Mouse (Mus musculus): ENCODE measurements at regions not wholly inside any gene's neighbourhood (a gene's known extent, or its start where the extent isn't known, plus 50 kb on each side); places are given as distances from the start of the nearest gene placed in this dataset.
A peak's percentile ranks its signal among the peaks of the same experiment; 100 is the strongest.

DNA sequence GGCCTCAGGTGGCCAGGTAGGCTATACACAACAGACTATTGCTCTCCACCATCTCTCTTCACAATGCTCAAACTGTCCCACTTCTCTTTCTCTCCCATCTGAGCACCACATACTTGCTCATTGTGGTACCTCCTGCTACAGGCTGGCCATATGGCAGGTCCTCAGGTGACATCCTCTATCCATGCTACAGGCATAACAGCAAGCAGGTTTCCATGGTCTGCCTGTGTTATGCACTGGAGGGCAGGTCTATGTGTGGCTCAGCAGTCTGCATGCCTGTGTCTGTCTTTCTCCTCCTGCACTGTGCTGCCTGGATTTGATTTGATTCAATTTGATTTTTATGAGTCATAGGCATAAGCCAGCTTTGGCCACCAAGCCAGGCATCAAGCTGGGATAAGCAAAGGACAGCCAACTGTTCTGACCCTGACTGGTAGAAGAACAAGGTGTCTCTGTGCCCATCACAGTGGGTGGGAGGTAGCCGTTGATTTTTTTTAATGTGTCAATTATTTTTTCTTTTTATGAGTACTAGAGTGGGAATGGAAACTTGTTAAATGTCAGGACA lies 118.8 kb upstream of the Syt1 start:
- ATAC-seq (replicated peaks; ENCODE audit: low FRiP score), result 0 out of 2 replicates have a peak, but pooled peaks have one; percentile 1
- H3K4me1 ChIP-seq (replicated peaks; ENCODE audit: control insufficient read depth, insufficient read depth, low read length), result no peaks in the 10 kb centered on the region
- WGBS, result 87% methylated on average over 1 of the region's 1 CpGs

DNA sequence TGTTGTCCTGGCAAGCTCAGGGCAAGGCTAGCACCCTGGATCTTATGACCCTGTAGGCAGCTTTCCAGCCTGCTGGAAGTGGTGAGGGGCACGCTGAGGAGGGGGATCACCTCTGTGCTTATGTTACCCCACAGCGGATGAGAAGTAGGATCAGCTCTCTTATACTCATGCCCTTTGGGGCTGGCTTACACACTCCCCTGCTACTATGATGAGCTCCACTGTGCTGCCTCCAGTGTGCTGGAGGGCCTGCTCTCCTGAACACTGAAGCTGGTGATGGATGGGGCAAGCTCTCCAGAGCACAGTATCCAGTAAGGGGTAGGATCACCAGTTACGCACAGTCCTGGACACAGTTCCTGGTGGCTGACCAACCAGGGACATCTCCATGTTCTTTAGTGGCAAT lies 118.3 kb upstream of the Syt1 start:
- Histone ChIP-seq H3K27me3 (ENCODE audit: control insufficient read depth, insufficient read depth, low read length) (no peaks in the 10 kb centered on the region), H3K9me3 (ENCODE audit: control insufficient read depth, low read length) (no peaks in the 10 kb centered on the region), H3K4me3 (ENCODE audit: low read depth, low read length) (no peak overlapping the region), H3K4me2 (ENCODE audit: low read depth, low read length, severe bottlenecking) (no peak overlapping the region), H3K4me1 (replicated peaks; ENCODE audit: control insufficient read depth, insufficient read depth, low read length) (no peaks in the 10 kb centered on the region), H3K27ac (ENCODE audit: low read depth, low read length) (no peak overlapping the region), H3K9ac (ENCODE audit: low read length) (no peak overlapping the region), H3K36me3 (ENCODE audit: control insufficient read depth, insufficient read depth, low read length) (no peaks in the 10 kb centered on the region)
- 92% methylated on average over 3 of the region's 3 CpGs for WGBS
- ATAC-seq (replicated peaks; ENCODE audit: low FRiP score) (peak; percentile 18), DNase-seq (ENCODE audit: low spot score) (no peak)

More for the DNA sequence above, 118.8 kb upstream of the Syt1 start:
- Histone ChIP-seq H3K4me3 (ENCODE audit: low read depth, low read length) (no peak overlapping the region), H3K27me3 (ENCODE audit: control insufficient read depth, insufficient read depth, low read length) (no peaks in the 10 kb centered on the region), H3K27ac (ENCODE audit: low read depth, low read length) (no peak overlapping the region), H3K9me3 (ENCODE audit: control insufficient read depth, low read length) (no peaks in the 10 kb centered on the region), H3K36me3 (ENCODE audit: control insufficient read depth, insufficient read depth, low read length) (no peaks in the 10 kb centered on the region), H3K4me2 (ENCODE audit: low read depth, low read length, severe bottlenecking) (no peak overlapping the region), H3K9ac (ENCODE audit: low read length) (no peak overlapping the region)
- DNase-seq (ENCODE audit: low spot score), result no peak

DNA sequence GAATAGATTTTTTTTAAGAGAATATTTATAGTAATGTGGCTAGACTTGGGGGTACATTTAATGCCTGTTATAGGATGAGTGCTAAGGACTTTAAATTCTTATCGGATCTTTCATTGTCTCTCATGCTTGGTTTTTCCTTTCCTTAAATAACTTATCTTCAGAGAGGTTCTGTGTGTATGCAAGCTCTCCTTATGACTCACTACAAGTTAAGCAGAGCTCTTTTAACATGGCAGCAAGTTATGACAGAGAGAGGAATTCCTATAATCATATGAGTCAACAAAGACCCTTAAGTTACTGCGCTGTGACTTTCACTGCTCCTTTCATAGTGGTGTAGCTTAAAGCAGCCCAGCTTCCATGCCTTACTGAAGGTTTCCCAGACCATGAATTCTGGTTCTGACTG lies 115.9 kb upstream of the Syt1 start:
- Histone ChIP-seq H3K4me1 (replicated peaks; ENCODE audit: control insufficient read depth, insufficient read depth, low read length) (no peaks in the 10 kb centered on the region), H3K9me3 (ENCODE audit: control insufficient read depth, low read length) (no peaks in the 10 kb centered on the region), H3K9ac (ENCODE audit: low read length) (no peak overlapping the region), H3K27ac (ENCODE audit: low read depth, low read length) (no peak overlapping the region), H3K4me3 (ENCODE audit: low read depth, low read length) (no peak overlapping the region), H3K27me3 (ENCODE audit: control insufficient read depth, insufficient read depth, low read length) (no peaks in the 10 kb centered on the region), H3K36me3 (ENCODE audit: control insufficient read depth, insufficient read depth, low read length) (no peaks in the 10 kb centered on the region), H3K4me2 (ENCODE audit: low read depth, low read length, severe bottlenecking) (no peak overlapping the region)
- no peak for DNase-seq (ENCODE audit: low spot score)
- 98% methylated on average over 2 of the region's 2 CpGs for WGBS
- no peak for ATAC-seq (replicated peaks; ENCODE audit: low FRiP score)

DNA sequence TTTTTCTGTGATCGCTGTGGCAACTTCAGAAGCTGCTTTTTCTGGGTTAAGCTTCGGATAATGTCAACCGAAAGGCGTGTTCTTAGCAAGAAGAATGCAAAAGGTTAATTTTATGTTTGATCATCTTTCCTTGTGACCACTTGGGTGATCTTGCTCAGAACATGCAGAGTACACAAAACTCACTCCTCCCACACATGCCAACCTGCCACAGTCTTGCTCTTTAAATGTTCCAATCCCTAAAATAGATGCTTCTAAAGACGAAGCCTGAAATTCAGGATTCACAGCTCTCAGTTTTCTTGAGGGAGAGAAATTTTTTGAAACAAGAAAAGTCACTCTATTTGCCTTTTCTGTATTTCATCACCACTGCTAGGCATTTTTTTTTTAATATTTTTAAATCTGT lies 106.4 kb upstream of the Syt1 start:
- Histone ChIP-seq H3K36me3 (ENCODE audit: control insufficient read depth, insufficient read depth, low read length) (no peaks in the 10 kb centered on the region), H3K9me3 (ENCODE audit: control insufficient read depth, low read length) (no peaks in the 10 kb centered on the region), H3K4me1 (replicated peaks; ENCODE audit: control insufficient read depth, insufficient read depth, low read length) (no peaks in the 10 kb centered on the region), H3K4me3 (ENCODE audit: low read depth, low read length) (no peak overlapping the region), H3K4me2 (ENCODE audit: low read depth, low read length, severe bottlenecking) (no peak overlapping the region), H3K27ac (ENCODE audit: low read depth, low read length) (no peak overlapping the region), H3K9ac (ENCODE audit: low read length) (no peak overlapping the region), H3K27me3 (ENCODE audit: control insufficient read depth, insufficient read depth, low read length) (no peaks in the 10 kb centered on the region)
- DNase-seq (ENCODE audit: low spot score) (no peak), ATAC-seq (replicated peaks; ENCODE audit: low FRiP score) (no peak)
- 90% methylated on average over 5 of the region's 5 CpGs for WGBS

DNA sequence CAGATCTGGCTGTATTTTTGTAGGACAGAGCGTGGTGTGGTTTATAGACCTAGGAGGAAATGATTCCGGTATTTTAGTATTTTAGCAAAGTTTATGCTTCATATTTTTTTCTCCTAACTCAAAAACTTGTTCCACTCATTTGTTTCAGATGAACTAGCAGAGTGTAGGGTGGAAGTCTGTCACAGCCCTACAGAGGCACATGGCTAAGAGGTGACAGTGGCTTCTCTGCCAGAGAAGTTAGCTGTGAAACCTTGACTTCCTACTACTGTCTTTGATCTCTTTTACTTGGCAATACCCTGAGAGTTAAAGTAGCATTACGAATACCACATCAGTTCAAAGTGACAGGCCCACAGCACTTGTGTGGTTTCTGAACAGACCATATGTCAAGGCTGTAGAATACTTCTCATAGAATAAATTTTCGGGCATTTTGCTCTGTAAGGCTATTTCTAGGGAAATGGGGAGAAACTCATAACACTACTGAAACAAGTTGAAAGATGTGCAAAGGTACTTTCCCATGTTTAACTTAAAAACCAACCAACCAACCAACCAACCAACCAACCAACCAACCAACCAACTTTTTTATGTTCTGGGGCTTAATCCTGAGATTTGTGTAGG lies 104.3 kb upstream of the Syt1 start:
- H3K4me3 ChIP-seq (ENCODE audit: low read depth, low read length), result no peak overlapping the region
- no peak overlapping the region for H3K4me2 ChIP-seq (ENCODE audit: low read depth, low read length, severe bottlenecking)
- H3K9ac ChIP-seq (ENCODE audit: low read length), result no peak overlapping the region
- no peak overlapping the region for H3K27ac ChIP-seq (ENCODE audit: low read depth, low read length)
- H3K4me1 ChIP-seq (replicated peaks; ENCODE audit: control insufficient read depth, insufficient read depth, low read length), result no peaks in the 10 kb centered on the region
- WGBS, result 94% methylated on average over 4 of the region's 4 CpGs
- no peaks in the 10 kb centered on the region for H3K36me3 ChIP-seq (ENCODE audit: control insufficient read depth, insufficient read depth, low read length)
- no peaks in the 10 kb centered on the region for H3K27me3 ChIP-seq (ENCODE audit: control insufficient read depth, insufficient read depth, low read length)
- DNase-seq (ENCODE audit: low spot score) (no peak), ATAC-seq (replicated peaks; ENCODE audit: low FRiP score) (no peak)
- H3K9me3 ChIP-seq (ENCODE audit: control insufficient read depth, low read length), result no peaks in the 10 kb centered on the region

DNA sequence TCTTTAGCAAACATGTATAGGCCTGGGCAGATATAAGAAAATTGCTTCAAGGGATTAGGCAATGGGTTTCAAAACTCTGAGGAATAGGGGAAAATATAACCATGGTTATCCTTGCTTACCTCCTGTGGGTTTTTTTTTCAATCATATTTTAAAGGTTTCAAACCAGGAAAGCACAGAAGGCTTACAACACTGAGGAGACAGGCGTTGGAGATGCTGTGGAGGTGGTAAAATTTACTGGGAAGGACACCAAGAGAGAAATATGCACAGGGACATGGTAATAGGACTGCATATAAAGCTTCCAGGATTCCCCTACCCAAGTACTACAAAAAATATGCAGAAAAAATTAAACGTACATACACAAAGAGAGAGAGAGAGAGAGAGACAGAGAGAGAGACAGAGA lies 95.0 kb upstream of the Syt1 start:
- Histone ChIP-seq H3K4me2 (ENCODE audit: low read depth, low read length, severe bottlenecking) (no peak overlapping the region), H3K9me3 (ENCODE audit: control insufficient read depth, low read length) (no peaks in the 10 kb centered on the region), H3K27me3 (ENCODE audit: control insufficient read depth, insufficient read depth, low read length) (no peaks in the 10 kb centered on the region), H3K36me3 (ENCODE audit: control insufficient read depth, insufficient read depth, low read length) (no peaks in the 10 kb centered on the region), H3K27ac (ENCODE audit: low read depth, low read length) (no peak overlapping the region), H3K4me3 (ENCODE audit: low read depth, low read length) (no peak overlapping the region), H3K9ac (ENCODE audit: low read length) (no peak overlapping the region), H3K4me1 (replicated peaks; ENCODE audit: control insufficient read depth, insufficient read depth, low read length) (no peaks in the 10 kb centered on the region)
- WGBS, result 79% methylated on average over 2 of the region's 2 CpGs
- DNase-seq (ENCODE audit: low spot score) (no peak), ATAC-seq (replicated peaks; ENCODE audit: low FRiP score) (no peak)

DNA sequence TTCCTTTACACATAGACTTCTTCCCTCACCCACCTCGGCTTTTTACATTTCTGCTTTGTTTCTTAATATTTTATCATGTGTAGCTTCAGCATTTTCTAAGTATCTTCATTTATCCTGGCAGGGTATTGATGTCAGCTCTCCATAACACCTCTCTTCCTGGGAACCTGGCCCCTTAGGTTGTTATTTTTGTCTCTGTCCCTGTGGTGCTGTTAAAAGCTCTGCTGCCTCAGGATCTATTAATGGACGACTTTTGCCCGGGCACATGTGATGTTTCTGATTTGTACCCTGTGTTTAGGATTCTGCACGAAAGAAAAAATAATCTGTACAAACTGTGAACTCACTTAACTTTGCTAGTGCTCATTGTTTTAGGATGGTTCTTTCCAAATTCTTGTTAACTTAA lies 81.4 kb upstream of the Syt1 start:
- Histone ChIP-seq H3K27ac (ENCODE audit: low read depth, low read length) (no peak overlapping the region), H3K4me1 (replicated peaks; ENCODE audit: control insufficient read depth, insufficient read depth, low read length) (no peaks in the 10 kb centered on the region), H3K9ac (ENCODE audit: low read length) (no peak overlapping the region), H3K9me3 (ENCODE audit: control insufficient read depth, low read length) (no peaks in the 10 kb centered on the region), H3K4me2 (ENCODE audit: low read depth, low read length, severe bottlenecking) (no peak overlapping the region), H3K27me3 (ENCODE audit: control insufficient read depth, insufficient read depth, low read length) (no peaks in the 10 kb centered on the region), H3K4me3 (ENCODE audit: low read depth, low read length) (no peak overlapping the region), H3K36me3 (ENCODE audit: control insufficient read depth, insufficient read depth, low read length) (no peaks in the 10 kb centered on the region)
- WGBS, result 83% methylated on average over 4 of the region's 4 CpGs
- DNase-seq (ENCODE audit: low spot score) (no peak), ATAC-seq (replicated peaks; ENCODE audit: low FRiP score) (no peak)

DNA sequence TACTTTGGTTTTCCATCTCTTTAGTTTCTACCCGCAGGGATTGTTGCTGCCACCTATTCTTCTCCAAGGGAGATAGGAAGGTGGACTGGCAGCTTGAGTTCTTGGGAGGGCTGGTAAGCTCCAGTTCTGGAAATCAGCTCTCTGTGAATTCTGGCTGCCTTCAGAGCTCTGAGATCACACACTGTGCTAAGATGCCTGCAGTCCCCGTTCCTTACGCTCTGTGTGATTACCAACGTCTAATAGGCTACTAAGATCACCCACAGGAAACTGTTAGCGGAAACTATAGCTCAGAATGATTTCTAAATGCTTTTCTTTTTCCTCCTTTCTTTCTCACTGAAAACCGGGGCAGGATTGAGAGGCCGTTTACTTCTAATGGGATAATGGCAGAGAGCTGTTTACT lies 69.0 kb upstream of the Syt1 start:
- Histone ChIP-seq H3K4me1 (replicated peaks; ENCODE audit: control insufficient read depth, insufficient read depth, low read length) (peaks cover 6% of the 10 kb centered on the region; the same call in 1 of the 2 replicates), H3K9me3 (ENCODE audit: control insufficient read depth, low read length) (no peaks in the 10 kb centered on the region), H3K4me3 (ENCODE audit: low read depth, low read length) (no peak overlapping the region), H3K27ac (ENCODE audit: low read depth, low read length) (no peak overlapping the region), H3K27me3 (ENCODE audit: control insufficient read depth, insufficient read depth, low read length) (no peaks in the 10 kb centered on the region), H3K36me3 (ENCODE audit: control insufficient read depth, insufficient read depth, low read length) (no peaks in the 10 kb centered on the region), H3K9ac (ENCODE audit: low read length) (no peak overlapping the region), H3K4me2 (ENCODE audit: low read depth, low read length, severe bottlenecking) (no peak overlapping the region)
- DNase-seq (ENCODE audit: low spot score), result no peak
- ATAC-seq (replicated peaks; ENCODE audit: low FRiP score), result peak; percentile 60; the same call in 1 of the 2 replicates
- 14% methylated on average over 7 of the region's 7 CpGs for WGBS

DNA sequence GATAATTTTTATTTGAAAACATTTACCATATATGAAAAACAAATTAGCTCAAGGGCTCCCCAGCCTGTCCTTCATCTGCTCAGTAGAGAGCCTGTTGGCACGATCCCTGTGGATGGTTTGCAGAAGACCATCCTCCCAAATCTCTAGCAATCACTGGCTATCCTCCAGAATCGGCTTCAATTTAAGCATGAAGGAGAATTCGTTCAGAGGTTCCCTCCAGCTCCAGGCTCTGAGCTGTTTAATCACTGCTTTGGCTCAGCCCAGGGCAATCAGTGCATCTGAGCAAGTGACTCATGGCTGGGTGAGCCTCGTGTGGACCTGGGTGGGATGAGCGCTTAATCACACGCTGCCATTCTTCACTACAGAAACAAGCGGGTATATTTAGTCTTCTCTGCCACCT lies 63.4 kb upstream of the Syt1 start:
- no peaks in the 10 kb centered on the region for H3K4me1 ChIP-seq (replicated peaks; ENCODE audit: control insufficient read depth, insufficient read depth, low read length)
- H3K27ac ChIP-seq (ENCODE audit: low read depth, low read length), result no peak overlapping the region
- 83% methylated on average over 7 of the region's 7 CpGs for WGBS
- no peaks in the 10 kb centered on the region for H3K27me3 ChIP-seq (ENCODE audit: control insufficient read depth, insufficient read depth, low read length)
- H3K4me2 ChIP-seq (ENCODE audit: low read depth, low read length, severe bottlenecking), result no peak overlapping the region
- DNase-seq (ENCODE audit: low spot score) (no peak), ATAC-seq (replicated peaks; ENCODE audit: low FRiP score) (no peak)
- no peaks in the 10 kb centered on the region for H3K36me3 ChIP-seq (ENCODE audit: control insufficient read depth, insufficient read depth, low read length)
- H3K9ac ChIP-seq (ENCODE audit: low read length), result no peak overlapping the region
- H3K9me3 ChIP-seq (ENCODE audit: control insufficient read depth, low read length), result no peaks in the 10 kb centered on the region
- H3K4me3 ChIP-seq (ENCODE audit: low read depth, low read length), result no peak overlapping the region

Measured in forebrain, embryonic 11.5 days (tissue).